Mouse (Mus musculus) small intestine, adult 2 months (tissue): ENCODE data around the gene Abcf2. TPM values are rescaled to one million over a fixed set of nuclear protein-coding genes. Genes with fewer than 3 reads are reported as not detected.
"Not testable (repeated sequence)": the region's sequence is repeated elsewhere in the genome, so short reads cannot be mapped to it uniquely, and the experiment has no call there.

Source experiments
- H3K27ac ChIP-seq: fragments of 200-500 bp; 2 replicates; pipeline ENCODE4 v1.5.1; 2012; ENCODE audit warnings: low read depth, low read length, control low read depth, inconsistent platforms; ENCODE audit not compliant: insufficient read depth
- H3K27me3 ChIP-seq: fragments of 200-500 bp; 2 replicates; pipeline ENCODE4 v1.6.1; 2012; ENCODE audit warnings: mild to moderate bottlenecking, moderate library complexity, low read length, inconsistent platforms; ENCODE audit not compliant: control insufficient read depth, insufficient read depth
- H3K36me3 ChIP-seq: fragments of 200-500 bp; 2 replicates; pipeline ENCODE4 v1.6.1; 2012; ENCODE audit warnings: mild to moderate bottlenecking, low read length, control low read depth, inconsistent platforms; ENCODE audit not compliant: control insufficient read depth, insufficient read depth
- H3K4me1 ChIP-seq: fragments of 200-500 bp; 2 replicates; pipeline ENCODE4 v1.6.1; 2012; ENCODE audit warnings: low read length, inconsistent platforms, mixed read lengths; ENCODE audit not compliant: control insufficient read depth, insufficient read depth, insufficient read length
- H3K4me3 ChIP-seq: fragments of 200-500 bp; 2 replicates; pipeline ENCODE4 v1.5.1; 2012; ENCODE audit warnings: low read depth, mild to moderate bottlenecking, control low read depth, inconsistent platforms, low read length, moderate library complexity
- CTCF ChIP-seq: fragments of 200-500 bp; IDR thresholded peaks from 2 replicates; pipeline ENCODE4 v1.5.1; 2012; ENCODE audit warnings: low read depth, mild to moderate bottlenecking, control low read depth, inconsistent platforms, low read length, moderate library complexity, mixed read lengths; ENCODE audit not compliant: insufficient replicate concordance, insufficient read length; ENCODE audit errors: extremely low read depth
- POLR2A ChIP-seq: fragments of 200-500 bp; IDR thresholded peaks from 2 replicates; pipeline ENCODE4 v1.6.1; 2012; ENCODE audit warnings: low read depth, mild to moderate bottlenecking, control low read depth, inconsistent platforms, low read length, moderate library complexity
- WGBS: fragments of 180-500 bp; shearing (Covaris S2); methylation state at CpG from one replicate; pipeline ENCODE4 v1.1.7; 2018; 5-methylcytosine and 5-hydroxymethylcytosine counted together
- polyA plus RNA-seq: library from polyadenylated mRNA; depleted of rRNA; stranded (reverse); fragments of >200 nt; gene quantifications from 2 replicates; pipeline ENCODE4 v1.2.3, GENCODE M21; 2012

The Abcf2 gene
- polyA plus RNA-seq, 1 experiment, result 32.3 TPM

DNA sequence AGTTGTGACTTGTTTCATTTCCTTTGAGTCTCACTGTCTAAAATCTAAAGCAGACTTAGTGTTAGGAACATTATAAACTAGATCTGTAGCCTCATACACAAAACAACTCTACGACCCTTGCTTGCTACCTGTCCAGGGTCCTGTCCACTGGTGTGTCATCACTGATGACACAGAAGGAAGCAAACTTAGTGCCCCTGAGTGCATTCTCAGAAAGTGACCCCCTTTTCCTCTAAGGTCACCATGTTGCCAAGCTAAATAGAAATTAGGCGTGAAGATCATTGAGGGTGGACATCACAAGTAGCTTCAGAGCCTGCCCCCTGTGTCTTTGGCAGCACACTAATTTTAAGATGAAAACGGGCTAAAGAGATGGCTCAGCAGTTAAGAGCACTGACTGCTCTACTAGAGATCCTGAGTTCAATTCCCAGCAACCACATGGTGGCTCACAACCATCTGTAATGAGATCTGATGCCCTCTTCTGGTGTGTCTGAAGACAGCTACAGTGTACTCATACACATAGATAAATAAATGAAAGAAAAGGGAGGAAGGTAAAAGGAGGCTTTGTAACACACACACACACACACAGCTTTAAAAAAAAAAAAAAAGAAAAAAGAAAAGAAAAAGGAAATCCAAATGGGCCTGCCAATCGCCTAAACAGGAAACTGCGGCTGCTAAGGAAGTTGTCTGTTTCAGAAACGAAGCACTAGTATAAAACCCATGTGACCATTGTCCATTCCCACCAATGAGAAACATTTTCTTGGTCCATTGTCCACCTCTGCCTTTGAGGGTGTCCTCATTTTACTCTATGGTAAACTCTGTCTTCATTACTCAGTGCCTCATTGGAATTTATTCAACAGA lies 1.1 kb upstream of the Abcf2 start:
- H3K4me1 ChIP-seq, result peaks cover 8% of the 10 kb centered on the region
- 61% methylated on average over 6 of the region's 6 CpGs for WGBS
- H3K4me3 ChIP-seq, result no peak overlapping the region; the same call in 1 of the 2 replicates
- peak overlapping the region; percentile 84; the same call in 1 of the 2 replicates for H3K27ac ChIP-seq
- H3K27me3 ChIP-seq, result no peaks in the 10 kb centered on the region
- H3K36me3 ChIP-seq, result peaks cover 12% of the 10 kb centered on the region
- TF ChIP-seq CTCF (no peak), POLR2A (no peak)

DNA sequence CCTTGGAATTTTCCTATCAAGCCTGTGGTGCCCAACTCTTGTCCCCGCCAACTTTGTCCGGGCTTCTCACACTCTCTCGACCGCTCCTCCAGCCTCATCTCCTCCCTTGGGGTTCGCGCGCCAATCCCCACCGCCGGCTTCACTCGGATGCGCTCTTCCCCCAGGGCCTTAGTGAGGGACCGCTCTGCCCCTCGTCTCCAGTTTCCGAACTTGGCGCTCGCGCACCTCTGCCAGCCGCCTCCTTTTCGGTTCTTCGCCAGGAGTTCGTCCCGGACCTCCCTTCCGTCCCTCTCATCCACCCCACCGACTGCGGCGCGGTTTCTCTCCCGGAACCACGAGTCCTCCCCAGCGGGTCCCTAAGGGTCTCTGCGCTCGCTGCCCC lies 475 bp downstream of the Abcf2 start:
- peaks cover 20% of the 10 kb centered on the region for H3K36me3 ChIP-seq
- WGBS, result 2% methylated on average over 32 of the region's 32 CpGs
- H3K4me3 ChIP-seq, result peak overlapping the region; percentile 75
- H3K4me1 ChIP-seq, result peaks cover 8% of the 10 kb centered on the region
- TF ChIP-seq CTCF, result no peak
- TF ChIP-seq POLR2A, result no peak
- H3K27me3 ChIP-seq, result no peaks in the 10 kb centered on the region
- peak overlapping the region; percentile 4; the same call in 1 of the 2 replicates for H3K27ac ChIP-seq

DNA sequence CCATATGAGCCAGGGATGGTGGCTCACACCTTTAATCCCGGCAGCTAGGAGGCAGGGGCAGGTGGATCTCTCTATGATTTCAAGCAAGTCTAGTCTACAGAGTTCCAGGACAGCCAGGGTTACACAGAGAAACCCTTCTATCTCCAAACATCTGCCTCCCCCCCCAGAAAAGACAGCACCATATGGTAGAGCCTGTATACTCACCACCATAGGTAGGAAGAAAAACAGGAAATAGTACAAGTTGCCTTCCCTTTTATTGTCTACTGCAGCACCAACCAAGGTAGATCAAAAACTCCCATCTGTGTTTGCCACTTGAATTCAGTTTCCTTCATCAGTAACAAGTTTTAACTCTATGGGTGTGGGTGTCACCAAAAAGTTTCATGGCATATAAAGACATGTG lies 1.3 kb downstream of the Abcf2 start:
- 86% methylated on average over 1 of the region's 1 CpGs for WGBS
- Histone ChIP-seq H3K4me3 (no peak overlapping the region), H3K36me3 (peaks cover 27% of the 10 kb centered on the region)

DNA sequence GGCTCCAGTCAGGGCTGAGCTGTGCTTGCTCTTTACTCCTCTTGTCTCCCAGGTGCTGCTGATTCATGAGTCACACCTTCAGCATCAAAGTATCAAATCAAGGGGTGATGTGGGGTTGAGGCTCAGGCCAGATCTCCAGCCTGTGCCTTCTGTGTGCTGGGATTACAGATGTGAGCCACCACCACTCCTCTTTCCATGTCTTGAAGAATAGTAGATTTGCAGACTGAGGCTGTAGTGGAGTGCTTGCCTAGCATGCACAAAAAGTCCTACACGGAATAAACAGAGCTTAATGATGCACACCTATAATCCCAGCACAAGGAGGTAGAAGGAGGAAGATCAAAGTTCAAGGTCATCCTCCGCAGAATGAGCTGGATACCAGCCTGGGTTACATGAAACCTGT lies 20.6 kb downstream of the Abcf2 start, which contains the start of gene 4931409K22Rik:
TSS of gene 4931409K22Rik (minus strand) at position 101 of the 400 bp plus-strand sequence.
- 38% methylated on average over 2 of the region's 2 CpGs for whole genome bisulfite sequencing
- no peak within 1 kb of the TSS for H3K27ac ChIP-seq
- H3K4me1 ChIP-seq, result no peaks in the 10 kb centered on the region
- no peaks in the 10 kb centered on the region for H3K36me3 ChIP-seq
- H3K27me3 ChIP-seq, result 0 out of 2 replicates have a peak, but pooled peaks cover 4% of the 10 kb centered on the region
- no peak within 1 kb of the TSS for H3K4me3 ChIP-seq
- TF ChIP-seq CTCF, result no peak
- no peak for TF ChIP-seq POLR2A

More for the DNA sequence above, 1.3 kb downstream of the Abcf2 start:
- TF ChIP-seq CTCF (no peak), POLR2A (no peak)
- no peak overlapping the region for H3K27ac ChIP-seq
- peaks cover 8% of the 10 kb centered on the region for H3K4me1 ChIP-seq
- no peaks in the 10 kb centered on the region for H3K27me3 ChIP-seq

DNA sequence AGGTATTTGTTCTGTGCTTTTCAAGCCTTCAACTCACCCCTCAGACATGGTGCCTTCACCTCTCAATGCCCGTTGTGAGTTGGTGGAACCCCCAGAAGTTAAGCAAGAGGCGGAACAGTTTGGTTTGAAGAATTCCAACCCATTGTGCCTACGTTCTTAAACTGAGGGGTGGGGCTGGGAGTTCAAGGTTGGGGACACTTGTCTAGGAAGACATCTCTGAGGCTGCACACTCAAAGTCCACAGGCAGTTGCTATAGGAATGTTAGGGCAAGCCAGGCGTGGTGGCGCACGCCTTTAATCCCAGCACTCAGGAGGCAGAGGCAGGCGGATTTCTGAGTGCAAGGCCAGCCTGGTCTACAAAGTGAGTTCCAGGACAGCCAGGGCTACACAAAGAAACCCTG lies 21.9 kb downstream of the Abcf2 start:
- not testable (repeated sequence) for H3K27me3 ChIP-seq, H3K36me3 ChIP-seq, H3K4me1 ChIP-seq, H3K27ac ChIP-seq, H3K4me3 ChIP-seq
- 83% methylated on average over 7 of the region's 7 CpGs for WGBS

DNA sequence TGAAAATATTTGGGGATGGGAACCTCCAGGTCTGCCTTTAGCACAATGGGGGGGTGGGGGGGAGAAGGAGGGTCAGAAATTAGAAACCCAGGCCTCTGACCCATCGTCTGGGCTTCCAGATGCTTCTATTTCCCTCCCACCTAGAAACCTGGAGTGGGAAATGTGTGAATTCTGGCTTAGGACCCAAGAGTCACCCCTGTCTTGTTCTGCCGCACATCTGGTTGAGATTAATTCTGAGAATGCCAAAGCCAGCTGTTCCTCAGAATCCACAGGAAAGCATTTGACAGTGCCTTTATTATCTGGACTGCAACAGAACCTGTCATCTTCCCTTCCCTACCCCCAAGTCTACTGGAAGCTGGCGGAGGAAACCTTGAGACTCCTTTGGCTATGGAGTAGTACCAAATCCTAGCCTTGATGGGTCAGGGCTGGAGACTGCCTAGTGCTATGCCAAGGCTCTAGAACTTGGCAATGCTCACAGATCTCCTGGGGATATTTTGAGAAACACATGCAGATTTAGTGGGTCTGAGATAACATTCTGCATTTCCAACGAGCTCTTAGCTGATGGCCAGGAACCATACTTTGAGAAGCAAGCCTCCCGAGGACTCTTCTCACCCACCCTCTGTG lies 23.5 kb downstream of the Abcf2 start:
- Histone ChIP-seq H3K4me3 (no peak overlapping the region), H3K4me1 (no peaks in the 10 kb centered on the region; the same call in 1 of the 2 replicates), H3K36me3 (no peaks in the 10 kb centered on the region), H3K27ac (no peak overlapping the region), H3K27me3 (peaks cover 4% of the 10 kb centered on the region; the same call in 1 of the 2 replicates)
- no peak for TF ChIP-seq CTCF
- TF ChIP-seq POLR2A, result no peak
- 70% methylated on average over 5 of the region's 5 CpGs for WGBS

DNA sequence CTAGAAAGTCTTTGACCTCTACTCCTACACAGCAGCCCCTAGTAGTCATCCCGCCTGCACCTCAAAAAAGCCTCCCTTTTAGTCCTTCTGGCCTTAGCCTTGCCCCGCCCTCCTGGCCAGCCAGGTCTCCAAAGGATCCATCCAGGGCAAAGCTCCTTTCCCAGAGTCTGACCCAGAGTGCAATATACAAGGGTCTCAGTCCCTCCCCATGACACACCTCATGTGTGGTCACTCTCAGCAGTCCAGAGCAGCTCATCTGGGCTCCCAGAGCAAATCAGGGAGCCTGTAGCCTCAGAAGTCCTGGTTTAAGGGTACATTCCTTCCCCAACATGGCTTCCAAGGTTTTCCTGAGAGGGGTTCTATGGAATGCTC lies 26.0 kb downstream of the Abcf2 start:
- Histone ChIP-seq H3K4me3 (no peak overlapping the region), H3K27me3 (peaks cover 4% of the 10 kb centered on the region; the same call in 1 of the 2 replicates), H3K27ac (no peak overlapping the region), H3K36me3 (no peaks in the 10 kb centered on the region), H3K4me1 (no peaks in the 10 kb centered on the region; the same call in 1 of the 2 replicates)
- TF ChIP-seq CTCF (no peak), POLR2A (no peak)
- WGBS, result 36% methylated on average over 2 of the region's 2 CpGs
